Mouse (Mus musculus) kidney, adult 18-20 months (tissue): ENCODE results near the gene Nell1.

Source experiments
- DNase-seq: peaks from one replicate; pipeline ENCODE4 v3.0.0; 2021

Nell1 gene

GRCm38 (mm10) chr7:50588642-50589424 is 614.2 kb downstream of the Nell1 start:
- no peak for DNase-seq

DNA sequence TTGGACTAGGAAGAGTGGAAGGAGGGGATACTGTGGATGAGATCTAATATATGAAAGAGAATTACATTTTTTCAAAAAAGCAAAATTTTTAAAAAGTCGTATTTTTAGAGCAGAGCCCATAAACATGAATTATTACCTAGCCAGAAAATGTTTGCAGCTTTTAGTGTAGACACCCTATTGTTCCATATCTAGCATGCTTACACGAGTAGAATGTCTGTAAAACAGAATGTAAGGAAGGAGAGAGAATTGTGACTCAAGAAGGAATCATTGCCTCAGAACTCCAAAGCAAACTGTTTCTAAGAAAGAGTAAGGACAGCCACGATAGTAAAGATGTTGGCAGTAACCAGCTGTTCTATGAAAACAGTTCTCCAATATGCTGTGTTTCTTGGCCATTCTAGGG is 624.2 kb downstream of the Nell1 start, which contains the start of gene 4933405O20Rik:
Gene 4933405O20Rik (plus strand): TSS at position 301 of the 400 bp plus-strand sequence.
- DNase-seq = no peak

GRCm38 (mm10) chr7:50614101-50614500 is 639.4 kb downstream of the Nell1 start:
- DNase-seq = no peak

- DNase-seq = no peak
These were observed 654.5 kb downstream of the Nell1 start for GRCm38 (mm10) chr7:50629186-50629585.

- no peak for DNase-seq
These were observed 658.5 kb downstream of the Nell1 start for GRCm38 (mm10) chr7:50633147-50633546.

DNA sequence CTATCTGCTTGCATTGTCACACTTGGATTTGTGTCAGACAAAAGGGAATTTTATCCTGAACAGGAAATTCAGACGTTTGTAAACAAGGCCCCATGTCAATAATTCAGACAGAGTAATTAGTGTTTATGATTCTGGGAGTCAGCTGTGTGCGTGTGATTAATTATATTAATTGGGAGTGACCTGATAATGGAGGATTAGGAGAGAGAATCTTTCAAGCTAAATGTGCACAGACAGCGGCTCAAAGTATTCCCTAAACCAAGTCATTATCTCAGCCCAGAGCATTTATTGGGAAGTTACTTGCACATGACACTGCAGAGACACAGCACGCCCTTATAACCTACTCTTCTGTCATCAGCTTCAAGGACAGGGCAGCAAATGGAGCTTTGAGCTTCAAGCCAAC is 697.6 kb downstream of the Nell1 start:
- DNase-seq = no peak

- no peak for DNase-seq
These were observed 700.8 kb downstream of the Nell1 start for GRCm38 (mm10) chr7:50675444-50675843.

GRCm38 (mm10) chr7:50677511-50677910 is 702.8 kb downstream of the Nell1 start:
- no peak for DNase-seq

- DNase-seq = no peak
These were observed 711.7 kb downstream of the Nell1 start for GRCm38 (mm10) chr7:50686337-50686736.

DNA sequence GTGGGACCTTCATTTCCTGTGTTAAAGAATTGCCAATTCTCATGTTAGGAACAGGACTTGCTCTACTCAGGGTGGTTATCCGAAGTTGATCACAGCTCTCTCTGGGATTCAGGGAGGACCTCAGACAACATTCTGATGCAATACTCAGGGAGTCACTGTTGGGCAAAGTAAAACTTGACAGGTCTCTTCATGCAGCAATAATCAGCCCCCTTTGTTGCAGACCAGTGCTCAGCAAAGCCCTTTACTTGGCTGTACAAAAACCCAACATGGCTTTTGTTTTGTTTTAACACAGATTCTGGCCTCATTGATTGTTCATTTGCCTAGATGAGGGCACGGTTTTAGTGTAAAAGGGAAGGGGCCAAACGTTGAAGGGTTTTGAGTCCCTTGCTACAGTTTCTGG is 750.5 kb downstream of the Nell1 start:
- DNase-seq = no peak

GRCm38 (mm10) chr7:50730951-50731350 is 756.3 kb downstream of the Nell1 start:
- no peak for DNase-seq

GRCm38 (mm10) chr7:50755516-50755915 is 780.9 kb downstream of the Nell1 start:
- no peak for DNase-seq

- no peak for DNase-seq
These were observed 781.7 kb downstream of the Nell1 start for GRCm38 (mm10) chr7:50756409-50756808.

DNA sequence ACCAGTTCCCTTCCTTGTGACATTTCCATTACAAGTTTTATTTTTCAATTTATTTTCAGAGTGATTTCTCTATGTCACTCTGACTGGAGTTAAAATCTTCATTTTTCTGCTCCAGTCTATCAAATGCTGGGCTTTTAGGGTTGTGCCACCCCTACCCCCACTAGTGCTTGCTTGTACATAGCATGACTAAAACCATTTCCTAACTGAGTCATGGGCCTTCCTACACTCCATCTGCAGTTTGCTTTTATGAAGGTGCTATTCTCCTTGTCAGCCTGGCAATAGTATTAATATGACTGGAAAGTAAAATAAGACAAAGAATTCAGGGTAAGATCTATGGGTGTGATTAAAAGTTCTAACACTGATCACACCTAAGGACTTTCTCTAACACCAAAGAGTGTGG is 798.9 kb downstream of the Nell1 start:
- DNase-seq = no peak

- no peak for DNase-seq
These were observed 806.4 kb downstream of the Nell1 start for GRCm38 (mm10) chr7:50781105-50781504.

- DNase-seq = no peak
These were observed 809.0 kb downstream of the Nell1 start for GRCm38 (mm10) chr7:50783652-50784051.

GRCm38 (mm10) chr7:50826180-50826579 is 851.5 kb downstream of the Nell1 start:
- no peak for DNase-seq

DNA sequence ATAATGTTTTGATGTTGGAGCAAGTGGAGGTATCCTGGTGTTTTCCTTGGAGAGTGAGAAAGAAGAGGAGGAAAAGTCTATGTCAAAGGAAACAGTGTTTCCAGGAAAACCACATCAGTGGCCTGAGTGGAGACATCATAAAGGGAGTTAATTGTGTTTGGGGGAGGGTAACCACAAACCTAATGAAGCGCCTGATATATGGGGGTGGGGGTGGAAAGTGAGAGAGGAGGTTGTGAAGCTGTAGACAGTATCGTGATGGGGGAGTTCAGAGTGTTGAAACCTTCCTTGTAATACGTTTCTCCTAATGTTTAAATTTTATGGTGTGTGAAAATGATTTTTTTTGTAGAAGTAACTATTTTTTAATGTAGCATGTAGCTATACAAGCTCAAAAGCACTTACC is 858.1 kb downstream of the Nell1 start:
- no peak for DNase-seq

DNA sequence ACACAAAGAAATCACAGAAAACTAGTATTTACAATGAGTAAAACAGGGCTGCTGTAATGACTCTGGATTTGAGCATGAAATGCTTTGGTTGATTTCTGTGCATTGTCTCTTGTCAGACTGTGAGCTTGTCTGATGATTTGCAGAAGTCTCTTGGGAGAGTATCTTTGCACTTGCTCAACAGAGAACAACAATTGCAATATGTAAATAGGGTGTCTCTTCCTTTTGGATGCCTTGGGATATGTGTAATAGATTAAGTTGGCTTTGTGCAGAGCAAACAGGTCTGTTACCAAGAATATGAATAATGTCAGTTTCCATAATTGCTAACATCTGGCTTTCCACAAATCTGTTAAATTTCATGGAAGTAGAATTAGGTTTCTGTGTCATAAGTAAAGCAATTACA is 868.0 kb downstream of the Nell1 start:
- no peak for DNase-seq

DNA sequence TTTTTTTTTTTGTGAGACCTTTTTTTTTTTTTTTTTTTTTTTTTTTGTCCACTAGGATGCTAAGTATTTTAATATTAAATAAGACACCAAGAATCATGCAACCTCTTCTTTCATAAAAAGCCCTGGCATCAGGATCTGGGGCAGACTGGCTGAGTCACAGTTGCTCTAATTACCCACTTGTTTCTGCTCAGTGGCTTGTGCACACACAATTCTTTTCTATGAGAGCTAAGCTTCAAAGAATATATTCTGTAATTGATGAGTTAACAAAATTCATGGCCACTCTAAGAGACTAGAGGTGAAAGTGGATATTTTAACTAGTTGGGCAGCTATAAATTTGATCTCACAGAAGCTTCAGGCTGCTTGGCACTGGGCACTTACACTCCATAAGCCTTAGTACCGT is 873.3 kb downstream of the Nell1 start:
- DNase-seq = no peak

DNA sequence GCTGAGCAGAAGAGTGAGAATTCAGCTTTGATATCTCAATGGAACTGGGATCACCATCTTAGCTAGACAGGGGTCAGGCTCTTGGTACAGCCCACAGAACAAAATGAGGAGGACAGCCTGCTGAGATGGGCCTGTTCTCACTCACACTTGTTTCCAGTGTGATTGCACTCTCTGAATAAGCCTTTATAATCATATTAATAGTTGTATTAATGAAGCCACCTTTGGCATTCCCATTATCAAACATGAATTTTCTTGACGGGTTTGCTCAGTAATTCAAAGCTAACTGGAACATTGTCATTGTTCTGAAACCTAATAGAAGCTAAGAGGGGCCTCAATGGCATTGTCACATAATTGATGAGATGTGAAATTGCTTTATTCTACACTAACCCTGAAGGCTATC is 875.6 kb downstream of the Nell1 start:
- DNase-seq = no peak

- DNase-seq = no peak
These were observed 895.5 kb downstream of the Nell1 start for GRCm38 (mm10) chr7:50870181-50870580.

GRCm38 (mm10) chr7:50887625-50888024 is 913.0 kb downstream of the Nell1 start:
- DNase-seq = no peak

GRCm38 (mm10) chr7:50899541-50900088 is 925.0 kb downstream of the Nell1 start:
- no peak for DNase-seq
